Mouse (Mus musculus): Measurements from ENCODE around the gene Slc38a4. TPM values are rescaled to one million over a fixed set of nuclear protein-coding genes. Genes with fewer than 3 reads are reported as not detected.
A peak's percentile ranks its signal among the peaks of the same experiment; 100 is the strongest.

The Slc38a4 gene
- polyA plus RNA-seq, 1 experiment from 2014 or later, result 20.9 TPM

- 91% methylated on average over 13 of the region's 13 CpGs for WGBS
- H3K27ac ChIP-seq (ENCODE audit: low read depth, low read length), result no peak overlapping the region
Observed at GRCm38 (mm10) chr15:97043921-97044320, 11.8 kb downstream of the Slc38a4 start.

DNA sequence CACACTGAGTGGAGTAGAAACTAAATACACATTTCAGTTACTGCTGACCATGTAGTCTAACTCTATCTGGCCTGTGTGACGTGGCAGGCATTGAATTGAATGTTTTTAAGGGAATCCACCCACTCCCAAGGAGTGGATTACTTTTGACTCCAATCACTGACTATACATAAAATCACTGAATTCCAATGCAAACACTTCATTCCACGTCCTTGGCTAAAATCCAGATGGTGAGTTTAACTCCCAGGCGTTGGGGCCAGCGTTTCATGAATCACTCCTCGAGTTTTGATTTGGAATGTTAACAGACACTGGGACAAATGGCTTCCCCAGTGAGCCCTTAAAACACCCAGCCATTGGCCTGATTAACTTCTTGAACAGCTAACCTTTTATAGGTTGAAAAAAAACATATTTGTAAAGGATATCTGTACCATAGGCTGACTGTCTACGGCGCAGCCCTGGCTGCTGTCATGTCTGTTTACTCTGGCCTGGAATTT, 13.7 kb downstream of the Slc38a4 start:
- no peak for DNase-seq (ENCODE audit: low spot score, missing footprints)
- Histone ChIP-seq H3K4me1 (ENCODE audit: control insufficient read depth, insufficient read depth, low read length) (no peaks in the 10 kb centered on the region), H3K9me3 (ENCODE audit: control insufficient read depth, low read length) (no peaks in the 10 kb centered on the region), H3K4me3 (ENCODE audit: low read depth, low read length) (no peak overlapping the region), H3K27ac (ENCODE audit: low read depth, low read length) (no peak overlapping the region), H3K27me3 (ENCODE audit: control insufficient read depth, insufficient read depth, low read length) (no peaks in the 10 kb centered on the region), H3K36me3 (ENCODE audit: control insufficient read depth, insufficient read depth, low read length) (no peaks in the 10 kb centered on the region), H3K9ac (ENCODE audit: low read length) (no peak overlapping the region), H3K4me2 (no peak overlapping the region)
- no peak for ATAC-seq (ENCODE audit: low FRiP score)
- WGBS, result 85% methylated on average over 7 of the region's 7 CpGs

More at GRCm38 (mm10) chr15:97043921-97044320, 11.8 kb downstream of the Slc38a4 start:
- Histone ChIP-seq H3K27me3 (ENCODE audit: control insufficient read depth, insufficient read depth, low read length) (no peaks in the 10 kb centered on the region), H3K4me1 (ENCODE audit: control insufficient read depth, insufficient read depth, low read length) (no peaks in the 10 kb centered on the region), H3K4me2 (no peak overlapping the region), H3K4me3 (ENCODE audit: low read depth, low read length) (no peak overlapping the region), H3K9me3 (ENCODE audit: control insufficient read depth, low read length) (no peaks in the 10 kb centered on the region), H3K36me3 (ENCODE audit: control insufficient read depth, insufficient read depth, low read length) (no peaks in the 10 kb centered on the region), H3K9ac (ENCODE audit: low read length) (no peak overlapping the region)
- no peak for DNase-seq (ENCODE audit: low spot score, missing footprints)
- ATAC-seq (ENCODE audit: low FRiP score), result no peak

DNA sequence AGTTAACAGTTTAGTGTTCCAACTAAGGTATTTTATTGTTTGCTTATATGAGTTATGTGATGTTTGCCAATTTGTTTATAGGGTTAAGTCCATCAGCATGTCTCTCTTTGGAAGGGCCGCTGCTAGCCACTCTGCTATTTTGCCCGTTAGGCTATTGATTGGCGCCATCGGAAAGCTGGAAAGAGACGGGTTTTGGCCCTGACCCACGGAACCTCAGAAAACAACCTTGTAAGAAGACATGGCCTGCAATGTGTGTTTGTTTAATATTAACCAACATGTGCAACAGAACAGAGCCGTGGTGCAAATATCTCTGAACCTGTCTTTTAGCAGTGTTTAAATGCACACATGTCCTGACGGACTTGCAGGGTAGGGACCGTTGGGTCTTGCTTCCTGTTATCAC, 14.6 kb downstream of the Slc38a4 start:
- ATAC-seq (ENCODE audit: low FRiP score), result no peak
- Histone ChIP-seq H3K27ac (ENCODE audit: low read depth, low read length) (no peak overlapping the region), H3K4me2 (no peak overlapping the region), H3K9ac (ENCODE audit: low read length) (no peak overlapping the region), H3K4me3 (ENCODE audit: low read depth, low read length) (no peak overlapping the region), H3K9me3 (ENCODE audit: control insufficient read depth, low read length) (no peaks in the 10 kb centered on the region), H3K27me3 (ENCODE audit: control insufficient read depth, insufficient read depth, low read length) (no peaks in the 10 kb centered on the region), H3K36me3 (ENCODE audit: control insufficient read depth, insufficient read depth, low read length) (no peaks in the 10 kb centered on the region), H3K4me1 (ENCODE audit: control insufficient read depth, insufficient read depth, low read length) (no peaks in the 10 kb centered on the region)
- no peak for DNase-seq (ENCODE audit: low spot score, missing footprints)
- WGBS, result 93% methylated on average over 9 of the region's 9 CpGs

- H3K27me3 ChIP-seq (ENCODE audit: control insufficient read depth, insufficient read depth, low read length), result no peaks in the 10 kb centered on the region
- H3K4me1 ChIP-seq (ENCODE audit: control insufficient read depth, insufficient read depth, low read length), result peaks cover 3% of the 10 kb centered on the region; the same call in 1 of the 2 replicates
- no peak overlapping the region for H3K4me3 ChIP-seq (ENCODE audit: low read depth, low read length)
- WGBS, result 89% methylated on average over 8 of the region's 8 CpGs
- no peak overlapping the region for H3K9ac ChIP-seq (ENCODE audit: low read length)
- no peak for DNase-seq (ENCODE audit: low spot score, missing footprints)
- no peak overlapping the region for H3K27ac ChIP-seq (ENCODE audit: low read depth, low read length)
- H3K36me3 ChIP-seq (ENCODE audit: control insufficient read depth, insufficient read depth, low read length), result no peaks in the 10 kb centered on the region
- H3K4me2 ChIP-seq, result no peak overlapping the region
- ATAC-seq (ENCODE audit: low FRiP score), result no peak
- H3K9me3 ChIP-seq (ENCODE audit: control insufficient read depth, low read length), result no peaks in the 10 kb centered on the region
Observed at GRCm38 (mm10) chr15:97037710-97038109, 18.0 kb downstream of the Slc38a4 start.

- Histone ChIP-seq H3K9me3 (ENCODE audit: control insufficient read depth, low read length) (no peaks in the 10 kb centered on the region), H3K27me3 (ENCODE audit: control insufficient read depth, insufficient read depth, low read length) (no peaks in the 10 kb centered on the region), H3K27ac (ENCODE audit: low read depth, low read length) (no peak overlapping the region), H3K36me3 (ENCODE audit: control insufficient read depth, insufficient read depth, low read length) (no peaks in the 10 kb centered on the region), H3K4me1 (ENCODE audit: control insufficient read depth, insufficient read depth, low read length) (peaks cover 3% of the 10 kb centered on the region; the same call in 1 of the 2 replicates), H3K9ac (ENCODE audit: low read length) (no peak overlapping the region), H3K4me2 (no peak overlapping the region), H3K4me3 (ENCODE audit: low read depth, low read length) (no peak overlapping the region)
- ATAC-seq (ENCODE audit: low FRiP score) (no peak), DNase-seq (ENCODE audit: low spot score, missing footprints) (peak; percentile 21)
- 90% methylated on average over 6 of the region's 6 CpGs for WGBS
Observed at GRCm38 (mm10) chr15:97035892-97036291, 19.9 kb downstream of the Slc38a4 start.

- H3K4me3 ChIP-seq (ENCODE audit: low read depth, low read length), result no peak overlapping the region
- H3K9me3 ChIP-seq (ENCODE audit: control insufficient read depth, low read length), result no peaks in the 10 kb centered on the region
- no peaks in the 10 kb centered on the region for H3K27me3 ChIP-seq (ENCODE audit: control insufficient read depth, insufficient read depth, low read length)
- H3K27ac ChIP-seq (ENCODE audit: low read depth, low read length), result no peak overlapping the region
- H3K9ac ChIP-seq (ENCODE audit: low read length), result no peak overlapping the region
- peaks cover 3% of the 10 kb centered on the region; the same call in 1 of the 2 replicates for H3K4me1 ChIP-seq (ENCODE audit: control insufficient read depth, insufficient read depth, low read length)
- 46% methylated on average over 9 of the region's 9 CpGs for WGBS
- DNase-seq (ENCODE audit: low spot score, missing footprints) (peak; percentile 80), ATAC-seq (ENCODE audit: low FRiP score) (no peak)
- no peaks in the 10 kb centered on the region for H3K36me3 ChIP-seq (ENCODE audit: control insufficient read depth, insufficient read depth, low read length)
- H3K4me2 ChIP-seq, result no peak overlapping the region
Observed at GRCm38 (mm10) chr15:97033485-97033991, 22.2 kb downstream of the Slc38a4 start.

- peaks cover 3% of the 10 kb centered on the region; the same call in 1 of the 2 replicates for H3K4me1 ChIP-seq (ENCODE audit: control insufficient read depth, insufficient read depth, low read length)
- WGBS, result 94% methylated on average over 5 of the region's 5 CpGs
- no peaks in the 10 kb centered on the region for H3K36me3 ChIP-seq (ENCODE audit: control insufficient read depth, insufficient read depth, low read length)
- no peak overlapping the region for H3K4me3 ChIP-seq (ENCODE audit: low read depth, low read length)
- no peaks in the 10 kb centered on the region for H3K27me3 ChIP-seq (ENCODE audit: control insufficient read depth, insufficient read depth, low read length)
- DNase-seq (ENCODE audit: low spot score, missing footprints), result peak; percentile 64
- no peak for ATAC-seq (ENCODE audit: low FRiP score)
- no peaks in the 10 kb centered on the region for H3K9me3 ChIP-seq (ENCODE audit: control insufficient read depth, low read length)
- H3K9ac ChIP-seq (ENCODE audit: low read length), result no peak overlapping the region
- H3K27ac ChIP-seq (ENCODE audit: low read depth, low read length), result no peak overlapping the region
- H3K4me2 ChIP-seq, result no peak overlapping the region
Observed at GRCm38 (mm10) chr15:97031886-97032285, 23.9 kb downstream of the Slc38a4 start.

GRCm38 (mm10) chr15:97030984-97031492, 24.7 kb downstream of the Slc38a4 start:
- Histone ChIP-seq H3K4me2 (no peak overlapping the region), H3K9ac (ENCODE audit: low read length) (no peak overlapping the region), H3K27me3 (ENCODE audit: control insufficient read depth, insufficient read depth, low read length) (no peaks in the 10 kb centered on the region), H3K36me3 (ENCODE audit: control insufficient read depth, insufficient read depth, low read length) (no peaks in the 10 kb centered on the region), H3K9me3 (ENCODE audit: control insufficient read depth, low read length) (no peaks in the 10 kb centered on the region), H3K4me1 (ENCODE audit: control insufficient read depth, insufficient read depth, low read length) (peaks cover 3% of the 10 kb centered on the region; the same call in 1 of the 2 replicates), H3K27ac (ENCODE audit: low read depth, low read length) (no peak overlapping the region), H3K4me3 (ENCODE audit: low read depth, low read length) (no peak overlapping the region)
- ATAC-seq (ENCODE audit: low FRiP score), result no peak
- peak; percentile 26 for DNase-seq (ENCODE audit: low spot score, missing footprints)
- WGBS, result 93% methylated on average over 10 of the region's 10 CpGs

- Histone ChIP-seq H3K9me3 (ENCODE audit: control insufficient read depth, low read length) (no peaks in the 10 kb centered on the region), H3K4me2 (no peak overlapping the region), H3K27ac (ENCODE audit: low read depth, low read length) (no peak overlapping the region), H3K4me3 (ENCODE audit: low read depth, low read length) (no peak overlapping the region), H3K27me3 (ENCODE audit: control insufficient read depth, insufficient read depth, low read length) (no peaks in the 10 kb centered on the region), H3K9ac (ENCODE audit: low read length) (no peak overlapping the region), H3K36me3 (ENCODE audit: control insufficient read depth, insufficient read depth, low read length) (no peaks in the 10 kb centered on the region), H3K4me1 (ENCODE audit: control insufficient read depth, insufficient read depth, low read length) (peaks cover 3% of the 10 kb centered on the region; the same call in 1 of the 2 replicates)
- 90% methylated on average over 4 of the region's 4 CpGs for WGBS
- peak; percentile 65 for DNase-seq (ENCODE audit: low spot score, missing footprints)
- no peak for ATAC-seq (ENCODE audit: low FRiP score)
Observed at GRCm38 (mm10) chr15:97030136-97030535, 25.6 kb downstream of the Slc38a4 start.

Measured in midbrain, embryonic 11.5 days (tissue).